Mouse (Mus musculus) spleen, postnatal 0 days (tissue): ENCODE measurements around the gene Matn1. TPM values are rescaled to one million over a fixed set of nuclear protein-coding genes. Genes with fewer than 3 reads are reported as not detected.

ENCODE experiments used
- polyA plus RNA-seq: library from polyadenylated mRNA; unstranded; fragments of >200 nt; fragmentation: Nextera tagmentation; extraction: Ambion mirVana; gene quantifications from 2 replicates; pipeline ENCODE4 v1.2.1, GENCODE M21; 2015

Matn1 gene
- not detected in 2 replicates for polyA plus RNA-seq

DNA sequence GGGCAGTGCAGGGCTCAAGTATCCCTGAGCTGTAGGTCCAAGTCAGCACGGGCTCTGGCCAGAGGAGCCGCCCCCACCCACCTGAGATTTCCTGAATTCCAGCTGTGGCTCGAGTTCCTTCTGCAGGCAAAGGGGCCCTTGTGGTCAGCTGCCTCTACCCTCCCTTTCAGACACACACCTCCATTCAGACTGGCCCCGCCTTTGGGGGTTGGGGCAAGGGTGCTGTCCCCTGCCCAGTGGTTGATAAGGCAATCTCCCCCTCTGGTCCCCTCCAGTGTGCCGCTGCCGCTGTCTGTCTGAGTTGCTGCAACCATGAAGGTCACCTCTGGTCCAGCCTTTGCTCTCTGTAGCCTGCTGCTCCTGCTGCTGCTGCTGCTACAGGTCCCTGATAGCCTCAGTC, at the start of gene Matn1:
Gene Matn1 (plus strand): TSS at position 274 of the 400 bp plus-strand sequence.

DNA sequence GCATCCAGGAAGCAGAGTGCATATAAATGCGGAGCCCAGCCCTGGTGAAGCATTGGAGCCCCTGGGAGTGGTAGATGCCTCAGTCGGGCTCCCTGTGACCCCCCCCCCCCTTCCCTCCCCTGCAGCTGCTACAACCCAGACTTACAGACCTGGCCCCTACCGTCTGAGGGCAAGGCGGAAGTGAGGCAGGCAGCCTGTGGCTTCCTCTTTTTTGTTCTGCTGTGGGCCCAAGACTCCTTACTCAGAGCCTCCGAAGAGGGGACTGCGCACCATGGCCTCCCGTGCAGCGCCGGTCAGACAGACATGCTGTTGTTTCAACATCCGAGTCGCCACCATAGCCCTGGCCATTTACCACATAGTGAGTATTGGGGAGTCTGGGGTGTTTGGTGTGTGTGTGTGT, 31.1 kb upstream of the Matn1 start, which contains the start of gene Laptm5:
Gene Laptm5 (plus strand): TSS at position 49 of the 400 bp plus-strand sequence.

Other genes starting within 250 kb of the Matn1 start
- 7.9 and 12.5 TPM in 2 replicates for gene Sdc3, start 151.8 kb upstream of the Matn1 start, polyA plus RNA-seq
- 140 and 202 TPM in 2 replicates for gene Laptm5, start 31.3 kb upstream of the Matn1 start, polyA plus RNA-seq